Mouse (Mus musculus) erythroblast, embryonic 14.5 days (primary cell): ENCODE results near the gene Ift81.

Experiments used
- GATA1 ChIP-seq: IDR thresholded peaks from 2 replicates; pipeline ENCODE4 v1.6.1; 2012; ENCODE audit warnings: low read length, inconsistent platforms, mixed read lengths
- TAL1 ChIP-seq: IDR thresholded peaks from 3 replicates; pipeline ENCODE4 v1.6.1; 2012; ENCODE audit warnings: low read length, inconsistent platforms, mixed read lengths

GRCm38 (mm10) chr5:122647256-122647924 lies 33.1 kb upstream of the Ift81 start:
- TF ChIP-seq GATA1 (no peak), TAL1 (no peak)
